In the genomic region with DNA sequence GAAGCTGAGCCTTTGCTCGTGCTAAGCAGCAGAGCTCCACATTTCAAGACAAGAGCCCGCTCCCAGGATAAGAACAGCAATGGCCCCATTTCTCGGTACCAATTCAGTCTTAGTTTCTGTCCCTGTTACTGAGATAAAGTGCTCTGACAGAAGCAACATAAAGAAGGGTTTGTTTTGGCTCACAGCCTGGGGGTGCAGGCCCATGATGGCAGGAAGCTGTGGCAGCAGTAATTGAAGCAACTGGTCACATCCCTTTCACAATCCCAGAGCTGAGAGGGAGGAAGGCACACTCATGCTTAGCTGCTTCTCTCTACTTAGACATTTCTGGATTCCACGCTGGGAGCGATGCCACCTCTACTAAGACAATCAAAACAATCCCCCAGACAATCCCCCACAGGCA, we compare ENCODE assay signal across 25 mouse cellular contexts.
DNase-seq lines count a peak whose midpoint lies in the region; ATAC-seq and TF ChIP-seq lines count a peak whose summit lies in the region.
"Had no signal": no experiment of that assay in that cellular context is flagged by ENCODE, and none has a peak within 500 bp of the region (broad histone marks: within the 10 kb centered on the region; RNA-seq: fewer than 3 reads in every experiment).

No protein-coding gene starts in this region.

- no peaks in the 10 kb centered on the region for H3K36me3 ChIP-seq in embryonic facial prominence, embryonic 13.5 days
- H3K36me3 ChIP-seq in embryonic facial prominence, embryonic 10.5 days (replicated peaks): no peaks in the 10 kb centered on the region
- no peaks in the 10 kb centered on the region for H3K36me3 ChIP-seq in heart, postnatal 0 days (replicated peaks; ENCODE audit: control insufficient read depth, insufficient read depth, low read length)
- no peaks in the 10 kb centered on the region for H3K36me3 ChIP-seq in heart, embryonic 10.5 days
- H3K36me3 ChIP-seq in lung, embryonic 15.5 days: no peaks in the 10 kb centered on the region
- no peaks in the 10 kb centered on the region for H3K36me3 ChIP-seq in forebrain, embryonic 12.5 days (replicated peaks)
- H3K36me3 ChIP-seq: G1E; limb, embryonic 15.5 days had no signal

- TF ChIP-seq POLR2A in brain, embryonic 14.5 days (IDR thresholded peaks at IDR 0.05; ENCODE audit: borderline replicate concordance, extremely low read depth, insufficient read depth, insufficient read length, poor library complexity, severe bottlenecking): no peak

- DNase-seq in embryonic facial prominence, embryonic 10.5 days (ENCODE audit: low spot score): no peak
- DNase-seq in heart, postnatal 0 days (ENCODE audit: low spot score): peak; percentile 20
- no peak for DNase-seq in heart, embryonic 10.5 days (ENCODE audit: low spot score)
- DNase-seq in lung, adult 18-20 months: no peak
- peak; percentile 18 for DNase-seq in brain, embryonic 14.5 days (ENCODE audit: low read depth)
- DNase-seq: adrenal gland, adult 2 months; cerebellum, adult 11-12 months; cerebellum, postnatal 10 days; gastrocnemius, postnatal 36 days; heart, postnatal 10 days; kidney, postnatal 25 days; layer of hippocampus, postnatal 36 days; lung, postnatal 4 days; thymus, postnatal 14 days had no signal

- H3K27me3 ChIP-seq in embryonic facial prominence, embryonic 13.5 days: no peaks in the 10 kb centered on the region
- H3K27me3 ChIP-seq in embryonic facial prominence, embryonic 10.5 days (replicated peaks; ENCODE audit: low read depth, poor library complexity, severe bottlenecking): no peaks in the 10 kb centered on the region
- no peaks in the 10 kb centered on the region for H3K27me3 ChIP-seq in heart, postnatal 0 days (ENCODE audit: control insufficient read depth, insufficient read depth, low read length)
- no peaks in the 10 kb centered on the region for H3K27me3 ChIP-seq in heart, embryonic 10.5 days (ENCODE audit: insufficient read depth, poor library complexity, severe bottlenecking)
- no peaks in the 10 kb centered on the region for H3K27me3 ChIP-seq in lung, embryonic 15.5 days
- no peaks in the 10 kb centered on the region for H3K27me3 ChIP-seq in forebrain, embryonic 12.5 days
- H3K27me3 ChIP-seq: CH12.LX; limb, embryonic 15.5 days had no signal

- H3K27ac ChIP-seq in embryonic facial prominence, embryonic 13.5 days: peak overlapping the region; percentile 51; the same call in 1 of the 2 replicates
- no peak overlapping the region for H3K27ac ChIP-seq in embryonic facial prominence, embryonic 10.5 days (replicated peaks)
- H3K27ac ChIP-seq in heart, postnatal 0 days (ENCODE audit: low read depth): no peak overlapping the region
- H3K27ac ChIP-seq in heart, embryonic 10.5 days: no peak overlapping the region
- 0 out of 2 replicates have a peak overlapping the region, but pooled peaks have one; percentile 22 for H3K27ac ChIP-seq in lung, embryonic 15.5 days
- H3K27ac ChIP-seq in forebrain, embryonic 12.5 days: no peak overlapping the region
- H3K27ac ChIP-seq: limb, embryonic 15.5 days; liver, embryonic 14.5 days had no signal

- H3K9me3 ChIP-seq in embryonic facial prominence, embryonic 13.5 days: no peaks in the 10 kb centered on the region
- H3K9me3 ChIP-seq in embryonic facial prominence, embryonic 10.5 days: no peaks in the 10 kb centered on the region
- no peaks in the 10 kb centered on the region for H3K9me3 ChIP-seq in heart, postnatal 0 days (replicated peaks; ENCODE audit: control insufficient read depth, low read length)
- H3K9me3 ChIP-seq in heart, embryonic 10.5 days: no peaks in the 10 kb centered on the region
- no peaks in the 10 kb centered on the region for H3K9me3 ChIP-seq in lung, embryonic 15.5 days
- H3K9me3 ChIP-seq in forebrain, embryonic 12.5 days: no peaks in the 10 kb centered on the region
- H3K9me3 ChIP-seq: G1E; limb, embryonic 15.5 days had no signal

- no peak overlapping the region for H3K4me2 ChIP-seq in embryonic facial prominence, embryonic 13.5 days
- no peak overlapping the region for H3K4me2 ChIP-seq in heart, postnatal 0 days (ENCODE audit: low read depth, low read length)
- no peak overlapping the region for H3K4me2 ChIP-seq in lung, embryonic 15.5 days
- no peak overlapping the region for H3K4me2 ChIP-seq in forebrain, embryonic 12.5 days
- H3K4me2 ChIP-seq: limb, embryonic 15.5 days had no signal

- TF ChIP-seq EP300 in heart, postnatal 0 days (IDR thresholded peaks at IDR 0.05; ENCODE audit: low read depth): no peak

- ATAC-seq in embryonic facial prominence, embryonic 13.5 days (ENCODE audit: insufficient number of reproducible peaks, insufficient read depth, low FRiP score, low TSS enrichment, low read depth): no peak
- no peak for ATAC-seq in heart, postnatal 0 days (ENCODE audit: insufficient read depth, low read depth)
- ATAC-seq in lung, embryonic 15.5 days (ENCODE audit: borderline replicate concordance, extremely low read depth, low FRiP score, low TSS enrichment): no peak
- no peak for ATAC-seq in forebrain, embryonic 12.5 days (ENCODE audit: low FRiP score)
- ATAC-seq: intestine, postnatal 0 days; midbrain, embryonic 16.5 days; Patski had no signal

- no peak overlapping the region for H3K4me3 ChIP-seq in embryonic facial prominence, embryonic 13.5 days
- no peak overlapping the region for H3K4me3 ChIP-seq in embryonic facial prominence, embryonic 10.5 days
- H3K4me3 ChIP-seq in heart, postnatal 0 days (ENCODE audit: low read depth, low read length): no peak overlapping the region
- no peak overlapping the region for H3K4me3 ChIP-seq in heart, embryonic 10.5 days
- H3K4me3 ChIP-seq in lung, embryonic 15.5 days: no peak overlapping the region
- no peak overlapping the region for H3K4me3 ChIP-seq in forebrain, embryonic 12.5 days (replicated peaks)
- H3K4me3 ChIP-seq: limb, embryonic 15.5 days; myocyte had no signal

- H3K9ac ChIP-seq in embryonic facial prominence, embryonic 13.5 days: no peak overlapping the region
- no peak overlapping the region for H3K9ac ChIP-seq in heart, postnatal 0 days (replicated peaks; ENCODE audit: low read depth, low read length)
- H3K9ac ChIP-seq in lung, embryonic 15.5 days: no peak overlapping the region
- no peak overlapping the region for H3K9ac ChIP-seq in forebrain, embryonic 12.5 days
- H3K9ac ChIP-seq: limb, embryonic 15.5 days; liver, embryonic 14.5 days had no signal

- WGBS in embryonic facial prominence, embryonic 13.5 days: 41% methylated on average over 5 of the region's 5 CpGs
- 48% methylated on average over 5 of the region's 5 CpGs for WGBS in embryonic facial prominence, embryonic 10.5 days
- WGBS in heart, postnatal 0 days: 58% methylated on average over 5 of the region's 5 CpGs
- WGBS in heart, embryonic 10.5 days: 60% methylated on average over 5 of the region's 5 CpGs
- WGBS in lung, embryonic 15.5 days: 69% methylated on average over 5 of the region's 5 CpGs
- WGBS in forebrain, embryonic 12.5 days: 80% methylated on average over 5 of the region's 5 CpGs

- H3K4me1 ChIP-seq in embryonic facial prominence, embryonic 13.5 days: no peaks in the 10 kb centered on the region
- peaks cover 5% of the 10 kb centered on the region; the same call in 1 of the 2 replicates for H3K4me1 ChIP-seq in embryonic facial prominence, embryonic 10.5 days
- H3K4me1 ChIP-seq in heart, postnatal 0 days (ENCODE audit: control insufficient read depth, insufficient read depth): no peaks in the 10 kb centered on the region
- H3K4me1 ChIP-seq in heart, embryonic 10.5 days: no peaks in the 10 kb centered on the region
- no peaks in the 10 kb centered on the region for H3K4me1 ChIP-seq in lung, embryonic 15.5 days
- no peaks in the 10 kb centered on the region for H3K4me1 ChIP-seq in forebrain, embryonic 12.5 days
- H3K4me1 ChIP-seq: limb, embryonic 15.5 days had no signal

- no peak for TF ChIP-seq CTCF in heart, postnatal 0 days (IDR thresholded peaks at IDR 0.05; ENCODE audit: low read depth)
- TF ChIP-seq CTCF in brain, embryonic 14.5 days (IDR thresholded peaks at IDR 0.05; ENCODE audit: borderline replicate concordance, extremely low read depth, insufficient read depth, insufficient read length): no peak

Comparison
In these comparisons a context has a peak if more than half of its experiments do, and no peak if none do; other contexts are left out.
1. H3K27ac ChIP-seq: peak in embryonic facial prominence, embryonic 13.5 days (single experiment) and lung, embryonic 15.5 days (single experiment); none in embryonic facial prominence, embryonic 10.5 days (single experiment), heart, postnatal 0 days (single experiment), heart, embryonic 10.5 days (single experiment) and forebrain, embryonic 12.5 days (single experiment).
2. DNase-seq: peak in heart, postnatal 0 days (single experiment) and brain, embryonic 14.5 days (single experiment); none in embryonic facial prominence, embryonic 10.5 days (single experiment), heart, embryonic 10.5 days (single experiment) and lung, adult 18-20 months (0 of 2).